Mouse (Mus musculus): Measurements from ENCODE around the gene Cdk19. TPM values are rescaled to one million over a fixed set of nuclear protein-coding genes. Genes with fewer than 3 reads are reported as not detected.
"Not testable (repeated sequence)": the region's sequence is repeated elsewhere in the genome, so short reads cannot be mapped to it uniquely, and the experiment has no call there.

Gene Cdk19
- total RNA-seq, 2 experiments from 2014 or later, result 5.9 to 20.5 TPM

DNA sequence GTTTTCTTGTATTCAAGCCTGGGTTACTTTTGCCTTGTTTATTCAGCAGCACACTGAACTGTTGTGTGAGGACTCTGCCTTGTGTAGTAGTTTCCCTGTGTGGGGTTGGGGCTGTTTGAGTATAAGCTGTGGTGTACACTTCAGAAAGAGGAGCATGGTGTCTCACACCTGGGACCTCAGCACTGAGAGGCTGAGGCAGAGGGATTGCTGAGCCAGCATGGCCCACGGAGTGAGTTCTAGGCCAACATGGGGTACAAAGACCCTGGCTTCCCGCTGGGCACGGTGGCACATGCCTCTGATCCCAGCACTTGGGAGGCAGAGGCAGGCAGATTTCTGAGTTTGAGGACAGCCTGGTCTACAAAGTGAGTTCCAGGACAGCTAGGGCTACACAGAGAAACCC is 139.3 kb downstream of the Cdk19 start:
- DNase-seq (ENCODE audit: low spot score), result no peak

DNA sequence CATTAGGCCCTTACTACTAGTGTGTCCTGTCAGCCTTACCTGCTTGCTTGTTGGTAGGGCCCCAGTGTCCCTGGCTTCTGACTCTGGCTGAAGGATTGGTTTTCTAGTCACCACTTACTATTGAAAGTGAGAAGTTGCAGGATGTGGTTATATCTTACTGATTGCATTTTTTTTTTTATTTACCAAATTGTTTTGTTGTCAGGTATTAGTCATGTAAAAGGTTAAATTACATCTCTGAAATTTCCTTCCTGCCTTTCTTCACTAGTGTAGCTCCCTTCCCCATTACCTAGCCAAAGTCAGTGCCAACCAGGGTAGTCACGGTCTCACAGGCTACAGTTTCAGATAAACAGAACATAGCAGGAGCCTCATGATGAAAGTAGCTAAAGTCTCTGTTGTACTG is 139.9 kb downstream of the Cdk19 start:
- no peak for DNase-seq (ENCODE audit: low spot score)

DNA sequence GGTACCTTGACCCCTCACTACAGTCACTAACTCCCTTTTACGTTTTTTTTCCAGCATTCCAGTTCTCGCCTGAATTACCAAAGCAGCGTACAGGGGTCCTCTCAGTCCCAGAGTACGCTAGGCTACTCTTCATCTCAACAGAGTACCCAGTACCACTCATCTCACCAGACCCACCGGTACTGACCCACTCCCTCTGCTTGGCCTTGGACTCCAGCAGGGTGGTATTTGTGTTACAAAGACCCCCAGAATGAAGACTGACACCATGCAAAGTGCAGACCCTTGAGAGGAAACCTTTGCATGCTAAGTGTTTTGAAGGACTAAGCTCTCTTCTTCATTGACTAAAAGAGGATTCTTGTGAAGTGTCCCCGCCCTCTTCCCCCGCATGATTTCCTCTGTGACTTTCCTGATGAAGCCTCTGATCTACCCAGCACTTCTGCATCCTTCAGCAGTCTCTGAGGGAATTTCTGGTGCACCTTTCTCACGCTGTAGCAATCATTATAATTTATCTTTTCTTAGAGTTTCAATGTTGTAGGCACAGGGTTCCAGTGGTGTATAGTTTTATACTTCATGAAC is 140.3 kb downstream of the Cdk19 start:
- no peak for DNase-seq (ENCODE audit: low spot score)

DNA sequence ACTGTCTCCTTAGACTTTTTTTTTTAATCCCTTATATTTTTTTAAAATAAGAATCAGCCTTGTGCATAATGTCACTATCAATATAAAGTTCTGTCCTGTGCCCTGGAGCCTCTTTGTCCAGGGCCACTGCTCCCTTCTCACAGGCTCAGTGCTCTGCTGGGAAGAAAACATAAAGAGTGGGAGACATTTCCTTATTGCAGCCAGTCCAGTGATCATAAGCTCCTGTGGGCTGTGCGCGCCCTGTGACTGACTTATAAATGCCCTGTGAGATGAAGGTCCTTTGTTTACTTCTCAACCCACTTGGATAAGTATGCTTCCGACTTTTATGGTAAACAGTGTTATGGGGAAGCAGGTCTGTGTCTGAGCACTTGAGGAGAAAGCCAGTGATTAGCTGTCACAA is 142.2 kb downstream of the Cdk19 start:
- DNase-seq (ENCODE audit: low spot score), result no peak

DNA sequence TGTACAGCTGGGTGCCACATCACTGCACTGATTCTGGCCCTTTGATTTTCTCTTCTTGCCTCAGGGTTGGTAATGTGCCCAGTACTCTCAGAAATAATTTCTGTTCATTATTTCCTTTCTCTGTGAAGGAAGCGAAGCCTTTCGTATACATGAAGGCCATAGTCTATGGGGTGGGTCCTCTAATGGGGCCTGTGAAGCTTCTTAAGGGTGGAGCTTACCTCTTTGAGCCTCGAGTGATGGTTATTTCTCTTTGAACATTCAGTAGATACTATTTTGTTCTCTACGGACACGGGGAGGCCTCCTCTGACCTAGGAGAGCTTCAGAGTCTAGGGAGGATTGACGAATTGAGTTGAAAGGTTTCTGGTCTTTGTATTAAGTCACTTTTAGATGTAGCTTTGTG is 142.9 kb downstream of the Cdk19 start:
- no peak for DNase-seq (ENCODE audit: low spot score)

DNA sequence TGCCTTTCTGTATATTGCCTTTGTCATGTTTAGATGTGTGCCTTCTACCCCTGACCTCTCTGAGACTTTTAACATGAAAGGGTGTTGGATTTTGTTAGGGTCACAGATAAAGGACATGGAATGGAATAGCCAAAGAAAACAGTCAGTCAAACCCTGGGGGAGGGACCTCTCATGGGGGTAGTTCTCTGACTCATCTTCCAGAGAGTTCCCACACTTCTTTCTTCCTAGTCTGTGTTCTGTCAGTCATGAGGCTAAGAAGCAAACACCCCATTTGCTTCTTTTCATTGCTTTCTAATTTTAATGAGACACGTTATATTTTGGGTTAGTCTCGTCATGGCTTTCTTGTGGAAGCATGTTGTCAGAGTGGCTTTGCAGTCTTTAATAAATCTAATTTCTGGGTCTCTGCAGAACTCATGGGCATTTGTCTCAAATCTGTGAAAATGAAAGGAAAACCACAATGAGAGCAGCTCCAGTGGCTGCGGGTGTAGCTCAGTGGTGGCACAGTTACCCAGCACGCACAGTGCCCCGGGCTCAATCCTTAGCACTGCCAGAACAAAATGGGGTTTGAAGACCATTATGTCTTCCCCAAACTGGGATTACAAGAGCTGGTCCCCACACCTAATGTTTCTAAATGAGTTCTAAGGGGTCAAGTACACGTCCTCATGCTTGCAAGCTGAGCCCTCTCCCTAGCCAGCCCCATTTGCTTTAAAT is 149.9 kb downstream of the Cdk19 start:
- DNase-seq (ENCODE audit: low spot score), result no peak

DNA sequence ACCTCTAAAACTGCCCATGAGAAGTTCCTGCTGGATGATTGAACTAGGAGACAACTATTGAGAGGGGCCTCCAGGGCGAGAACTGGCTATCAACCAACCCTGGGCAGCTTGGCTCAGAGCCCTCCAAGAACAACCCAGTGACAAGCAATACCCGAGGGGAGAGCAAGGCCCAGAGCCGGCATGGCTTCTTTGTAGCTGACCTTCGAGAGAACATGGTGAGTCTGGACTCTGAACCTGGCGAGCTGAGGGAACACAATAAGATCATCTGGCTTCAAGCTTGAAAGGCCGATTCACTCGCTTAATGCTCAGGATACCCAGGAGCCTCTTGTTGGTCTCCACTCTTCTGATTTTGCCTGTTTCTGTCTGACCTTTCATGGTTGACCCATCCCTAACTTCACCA is 151.8 kb downstream of the Cdk19 start:
- no peak for DNase-seq (ENCODE audit: low spot score)

DNA sequence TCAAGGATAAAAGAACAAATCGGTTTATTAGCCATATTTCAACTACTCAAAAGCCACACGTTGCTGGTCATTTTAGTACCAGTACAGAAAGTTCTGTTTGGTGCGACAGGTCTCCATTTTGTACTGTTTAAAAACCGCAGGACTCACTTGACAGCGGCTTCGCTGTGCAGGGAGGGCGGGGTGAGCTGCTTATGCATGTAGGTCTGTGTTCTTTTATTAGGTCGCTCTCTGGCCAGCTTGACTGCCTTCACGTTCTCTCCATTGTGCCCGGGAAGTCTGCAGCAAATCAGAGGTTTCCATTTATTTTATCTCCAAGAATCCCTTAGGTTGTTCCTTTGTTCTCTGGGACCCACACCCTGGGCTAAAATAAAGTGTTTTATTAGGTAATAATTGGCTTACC is 152.4 kb downstream of the Cdk19 start:
- DNase-seq (ENCODE audit: low spot score), result no peak

DNA sequence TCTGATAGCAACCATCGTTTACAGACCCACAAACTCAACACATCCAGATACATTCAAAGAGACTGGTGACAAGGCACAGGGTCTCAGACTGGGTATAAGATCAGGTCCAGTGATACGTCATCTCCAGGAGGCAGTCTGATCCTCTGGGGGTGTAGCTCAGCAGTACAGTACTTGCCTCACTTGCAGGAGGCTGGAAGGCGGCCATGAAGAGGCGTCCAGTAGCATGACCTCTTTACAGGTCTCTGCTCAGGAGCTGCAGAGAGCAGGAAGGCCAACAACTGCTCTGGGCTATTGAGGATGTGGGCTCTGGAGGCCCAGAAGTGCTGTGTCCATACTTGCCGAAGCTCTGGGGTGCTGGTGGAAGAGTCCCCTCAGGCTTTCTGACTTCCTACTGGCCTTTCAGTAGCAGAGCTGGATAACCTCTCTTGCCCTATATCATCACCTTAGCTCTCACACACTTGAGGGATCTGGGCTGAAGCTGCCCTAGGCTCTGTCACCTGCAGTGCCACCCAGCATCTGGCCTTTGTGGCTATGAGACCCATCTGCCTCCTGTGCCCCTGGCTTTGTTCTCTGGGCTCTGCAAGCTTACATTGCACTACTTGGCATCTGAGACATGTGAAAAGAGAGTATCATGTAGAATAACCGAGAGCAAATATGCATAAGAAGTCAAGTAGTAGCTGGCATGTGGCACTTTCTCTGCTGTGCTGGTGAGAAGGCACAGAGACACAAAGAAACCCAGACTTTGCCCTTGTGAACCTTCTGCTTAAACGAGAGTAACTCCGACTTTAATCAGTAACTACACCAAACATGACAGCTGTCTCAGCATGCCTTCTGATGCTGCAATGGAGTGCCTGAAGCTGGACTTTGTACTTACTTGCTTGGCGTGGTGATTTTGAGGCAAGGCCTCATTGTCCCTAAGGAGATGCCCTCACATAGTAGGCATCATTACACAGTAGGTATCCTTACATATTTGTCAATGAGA is 155.1 kb downstream of the Cdk19 start:
- DNase-seq (ENCODE audit: low spot score), result no peak

DNA sequence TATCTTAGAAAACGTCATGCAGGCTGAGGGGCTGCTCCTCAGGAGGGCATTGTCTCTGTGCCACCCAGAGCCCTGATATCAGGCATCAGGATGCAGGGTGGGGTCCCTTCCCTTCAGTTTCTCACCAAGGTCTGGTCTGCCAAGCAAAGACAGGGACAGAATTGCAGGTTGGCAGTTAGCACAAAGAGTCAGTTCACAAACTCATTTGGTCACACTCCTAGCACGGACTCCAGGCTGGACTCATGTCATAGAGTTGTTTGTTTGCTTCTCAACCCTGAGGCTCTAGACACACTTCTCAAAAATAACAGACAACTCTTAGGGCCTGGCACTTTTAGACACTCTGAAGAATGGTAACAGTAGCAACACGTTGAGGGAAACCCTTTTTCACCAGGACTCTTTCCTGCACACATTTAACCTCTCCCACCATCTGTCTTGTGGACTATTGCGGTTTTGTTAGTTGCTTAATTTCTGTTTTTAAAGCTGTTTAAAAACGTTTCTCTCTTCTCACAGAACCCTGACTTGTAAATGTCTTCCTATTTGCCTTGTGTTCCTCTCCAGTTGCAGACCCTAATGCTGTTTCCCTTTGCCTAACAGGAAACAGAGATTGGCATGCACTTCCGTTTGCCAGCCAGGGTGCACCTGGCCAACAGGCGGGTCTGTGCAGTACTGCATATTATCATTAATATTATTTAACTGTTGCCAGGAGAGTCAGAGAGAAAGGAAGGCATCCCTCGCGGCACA is 158.1 kb downstream of the Cdk19 start:
- DNase-seq (ENCODE audit: low spot score), result no peak

DNA sequence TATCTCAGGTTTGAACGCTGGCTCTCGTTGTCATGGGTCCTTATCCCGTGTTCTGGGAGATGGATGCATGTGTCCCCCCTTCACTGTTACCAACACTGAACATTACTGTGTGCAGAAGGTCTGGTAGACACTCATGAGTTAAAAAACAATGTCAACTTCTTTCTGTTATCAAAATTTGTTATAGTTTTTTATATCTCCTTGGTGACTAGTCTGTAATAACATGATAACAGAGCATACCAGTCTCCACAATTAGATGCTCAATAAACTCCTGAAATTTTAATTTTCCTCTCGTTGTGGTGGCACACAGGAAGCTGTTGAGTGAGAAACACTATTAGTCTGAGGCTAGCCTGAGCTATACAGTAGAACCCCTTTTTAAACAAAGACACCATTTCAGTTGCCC is 159.1 kb downstream of the Cdk19 start:
- DNase-seq (ENCODE audit: low spot score), result no peak

DNA sequence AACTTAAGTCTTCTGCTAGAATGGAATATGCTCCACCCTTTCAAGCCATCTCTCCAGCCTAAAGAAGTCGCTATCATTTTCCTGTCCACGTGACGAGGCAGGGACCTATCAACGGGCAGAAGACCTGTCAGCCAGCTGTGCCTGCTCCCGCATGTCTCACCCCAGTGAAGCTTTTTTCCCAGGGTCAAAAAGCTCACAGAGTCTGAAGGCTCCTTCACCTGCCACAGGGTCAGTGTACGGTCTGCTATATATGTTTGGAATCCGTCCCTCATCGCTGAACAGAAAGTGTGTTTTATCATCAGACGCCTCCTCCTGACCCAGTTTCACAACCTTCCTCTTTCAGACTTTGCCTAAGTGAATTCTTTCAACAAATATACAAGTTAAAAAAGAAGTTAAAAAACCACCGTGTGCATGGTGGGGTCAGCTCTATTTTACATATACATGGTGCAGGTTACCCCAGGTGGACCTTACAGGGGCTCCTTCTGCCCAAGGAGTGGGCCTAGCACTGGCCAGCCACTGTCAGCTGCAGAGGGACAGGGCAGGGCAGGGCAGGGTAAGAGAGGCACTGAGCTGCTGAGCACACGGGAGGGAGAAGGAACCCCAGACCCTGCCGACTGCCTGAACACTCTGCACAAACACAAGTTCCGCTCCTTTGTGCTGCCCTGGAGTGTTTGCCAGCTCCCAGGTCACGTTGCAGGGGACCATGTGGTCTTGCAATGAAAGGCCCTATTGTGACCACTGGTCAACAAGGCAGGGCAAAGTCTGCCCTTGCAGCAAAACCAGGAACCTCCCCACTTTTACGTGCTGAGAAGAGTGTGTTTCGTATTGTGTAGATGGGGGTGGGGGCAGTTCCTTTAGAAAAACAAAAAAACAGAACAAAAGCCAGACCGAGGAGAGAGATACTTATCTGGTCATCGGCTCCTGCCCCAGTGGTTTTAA is 160.2 kb downstream of the Cdk19 start:
- no peak for DNase-seq (ENCODE audit: low spot score)

DNA sequence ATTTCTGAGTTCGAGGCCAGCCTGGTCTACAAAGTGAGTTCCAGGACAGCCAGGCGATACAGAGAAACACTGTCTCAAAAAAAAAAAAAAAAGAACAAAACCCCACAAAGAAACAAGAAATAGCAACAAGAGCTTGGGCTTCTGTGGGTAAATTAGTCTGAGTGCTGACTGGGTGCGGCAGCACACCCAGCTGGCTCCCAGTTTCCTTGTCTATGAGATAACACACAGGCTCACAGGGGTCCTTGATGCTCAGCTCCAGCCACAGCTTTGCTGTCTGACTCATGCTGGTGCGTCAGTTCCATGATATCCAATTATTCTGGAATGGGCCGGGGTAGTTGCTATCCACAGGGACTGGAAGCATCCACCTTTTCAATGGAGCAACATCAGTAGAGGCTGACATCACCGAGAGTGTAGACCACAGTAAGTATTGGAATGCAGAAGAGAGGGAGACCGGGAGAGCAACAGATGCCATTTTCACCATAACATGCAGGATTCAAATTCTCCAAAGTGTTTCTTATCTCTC is 161.4 kb downstream of the Cdk19 start:
- DNase-seq (ENCODE audit: low spot score), result no peak

DNA sequence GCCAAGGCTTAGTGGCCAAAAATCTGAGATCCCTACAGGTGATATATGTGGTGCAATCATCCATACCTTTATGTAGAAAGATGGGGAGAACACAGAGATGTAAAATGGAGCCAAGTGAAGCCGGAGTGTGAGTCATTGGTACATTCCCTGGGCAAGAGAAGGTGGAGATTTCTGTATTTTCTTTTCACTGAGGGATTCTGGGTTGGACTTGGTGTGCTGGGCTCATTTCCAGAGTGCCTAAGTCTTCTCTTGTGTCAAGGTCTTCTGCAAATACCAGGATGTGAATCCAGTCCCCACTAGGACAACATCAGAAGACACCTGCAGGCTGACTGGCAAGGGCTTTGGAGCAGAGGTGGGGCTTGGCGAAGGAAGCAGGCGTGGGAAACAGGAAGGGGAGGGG is 163.4 kb downstream of the Cdk19 start:
- no peak for DNase-seq (ENCODE audit: low spot score)

DNA sequence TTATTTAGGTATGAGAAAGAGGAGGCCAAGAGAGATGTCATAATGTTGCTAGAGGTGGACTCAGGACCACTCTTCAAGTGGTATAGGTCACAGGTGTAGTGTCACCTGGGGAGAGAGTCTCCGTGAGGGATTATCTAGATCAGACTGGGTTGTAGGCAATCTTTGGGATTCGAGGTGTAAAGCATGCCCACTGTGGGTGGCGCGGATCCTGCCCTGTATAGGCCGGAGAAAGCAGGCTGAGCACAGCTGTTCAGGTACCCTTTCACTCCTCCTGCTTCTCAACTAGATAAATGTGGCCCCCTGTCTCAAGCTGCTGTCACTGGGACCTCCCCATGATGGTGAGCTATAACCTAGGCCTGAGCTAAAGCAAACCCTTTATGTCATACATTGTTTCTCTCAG is 171.0 kb downstream of the Cdk19 start:
- no peak for DNase-seq (ENCODE audit: low spot score)

DNA sequence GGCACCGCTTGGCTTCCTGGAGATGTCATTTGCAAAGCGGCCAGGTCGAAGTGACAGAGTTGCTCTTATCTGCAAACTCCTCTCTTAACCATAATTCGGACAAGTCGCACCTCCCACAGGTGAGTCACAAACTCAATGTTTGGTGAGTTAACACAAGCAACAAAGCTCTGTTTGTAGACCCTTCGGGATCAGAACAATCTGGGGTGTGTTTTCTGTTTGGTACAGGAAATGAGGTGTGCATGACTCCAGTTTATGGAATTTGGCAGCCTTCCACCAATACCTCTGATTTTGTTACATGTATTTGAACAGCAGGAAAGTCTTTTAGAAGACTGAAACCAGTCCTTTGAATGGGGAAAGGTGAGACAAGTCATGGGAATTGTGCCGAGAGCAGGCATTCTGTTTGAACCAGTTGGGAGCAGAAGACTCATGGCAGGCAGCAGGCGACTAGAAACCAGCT is 171.9 kb downstream of the Cdk19 start:
- DNase-seq (ENCODE audit: low spot score), result no peak

DNA sequence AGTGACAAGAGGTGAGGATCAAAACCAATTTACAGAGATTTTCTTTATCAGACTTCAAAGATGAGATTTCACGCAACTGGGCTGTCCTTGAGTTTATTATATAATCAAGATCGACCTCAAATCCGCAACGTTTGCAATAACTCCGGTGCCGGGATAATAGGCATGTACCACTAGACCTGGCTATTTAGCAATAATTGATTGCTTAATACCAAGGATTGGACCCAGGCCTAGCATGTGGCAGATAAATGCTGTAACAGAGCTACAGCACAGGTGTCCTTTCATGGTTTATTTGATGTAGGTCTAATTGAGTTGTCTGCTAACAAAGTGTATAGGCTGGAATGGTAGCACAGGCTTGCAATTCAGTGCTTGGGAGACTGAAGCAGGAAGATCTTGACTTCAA is 172.8 kb downstream of the Cdk19 start:
- DNase-seq (ENCODE audit: low spot score), result no peak

DNA sequence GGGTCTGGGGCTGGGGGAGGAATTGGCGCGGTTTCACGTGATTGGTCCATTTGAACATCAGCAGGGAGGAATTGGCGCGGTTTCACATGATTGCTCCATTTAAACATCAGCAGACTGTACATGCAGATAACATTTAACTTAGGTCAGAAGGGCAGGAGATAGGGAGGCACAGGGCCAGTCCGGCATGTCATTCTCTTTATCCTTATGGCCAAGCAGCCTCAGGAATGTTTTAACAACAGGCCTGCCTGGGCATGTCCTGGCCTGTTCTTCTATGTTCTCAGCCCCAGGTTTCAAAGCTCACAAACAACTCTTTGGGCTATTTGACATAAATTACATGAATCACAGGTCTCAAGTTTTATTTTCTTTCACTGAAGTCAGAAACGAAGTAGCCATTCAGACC is 173.6 kb downstream of the Cdk19 start:
- not testable (repeated sequence) for DNase-seq (ENCODE audit: low spot score)

DNA sequence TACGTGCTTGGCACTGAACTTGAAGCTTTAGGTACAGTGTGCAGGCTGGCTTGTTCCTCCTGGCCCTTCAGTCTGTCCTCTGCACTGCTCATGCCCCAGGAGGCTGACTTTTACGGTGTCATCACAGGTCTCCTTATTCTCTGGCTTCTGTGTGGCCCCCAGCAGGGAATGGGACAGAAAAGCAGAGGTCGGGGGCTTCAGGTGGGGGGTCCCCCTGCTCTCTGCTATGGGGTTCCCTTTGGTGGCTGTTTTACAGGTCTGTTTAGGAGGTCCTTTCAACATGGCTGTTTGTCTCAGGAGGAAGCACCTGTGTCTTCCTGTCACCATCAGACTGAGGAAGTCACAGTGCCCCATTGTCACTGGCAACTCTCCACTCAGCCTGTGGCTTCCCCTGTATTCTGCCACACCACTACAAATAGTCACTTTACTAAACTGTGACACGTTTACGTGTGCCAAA is 175.9 kb downstream of the Cdk19 start:
- no peak for DNase-seq (ENCODE audit: low spot score)

DNA sequence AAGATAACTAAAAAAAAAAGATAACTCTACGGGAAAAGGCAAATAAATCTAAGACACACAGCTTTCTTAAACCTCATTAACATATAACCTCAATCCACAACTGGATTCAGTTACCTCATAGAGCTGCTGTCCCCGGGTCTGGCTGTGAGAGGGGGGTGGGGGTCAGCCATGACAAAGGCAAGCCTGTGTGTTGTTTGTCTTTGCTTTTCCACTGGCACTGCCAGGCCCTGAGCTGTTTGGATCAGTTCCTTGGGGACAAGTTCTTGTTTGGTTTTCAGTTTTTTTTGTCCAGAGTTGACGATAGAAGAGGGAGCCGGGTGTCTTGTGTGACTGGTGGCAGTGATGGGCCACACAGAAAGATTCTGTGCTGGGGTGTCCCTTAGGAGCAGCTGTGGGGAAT is 177.1 kb downstream of the Cdk19 start:
- DNase-seq (ENCODE audit: low spot score), result no peak
